Mouse (Mus musculus) layer of hippocampus, postnatal 14 days (tissue): ENCODE results near the gene Stn1. TPM values are rescaled to one million over a fixed set of nuclear protein-coding genes. Genes with fewer than 3 reads are reported as not detected.

Experiments used
- DNase-seq, 2 experiments: peaks; one replicate each; pipeline ENCODE4 v3.0.0; 2021 to 2022; ENCODE audit warnings: low spot score in 2 of 2, mixed read lengths in 1 of 2
- total RNA-seq, 2 experiments: library from RNA; stranded (reverse); gene quantifications; 2 replicates each; pipeline ENCODE4 v1.2.3; 2021

Gene Stn1
- total RNA-seq, 2 experiments from 2014 or later = 18.5 to 21.1 TPM

- no peak for DNase-seq
These were observed 26.6 kb downstream of the Stn1 start for GRCm38 (mm10) chr19:47510473-47511293.

GRCm38 (mm10) chr19:47510135-47510472 is 27.2 kb downstream of the Stn1 start:
- no peak for DNase-seq

- DNase-seq = no peak
These were observed 28.5 kb downstream of the Stn1 start for GRCm38 (mm10) chr19:47508771-47509281.

GRCm38 (mm10) chr19:47508191-47508590 is 29.1 kb downstream of the Stn1 start:
- no peak for DNase-seq

GRCm38 (mm10) chr19:47507128-47508121 is 29.9 kb downstream of the Stn1 start:
- DNase-seq = peak; percentile 73 to 77

- peak in 1 of 2 experiments; percentile 36 for DNase-seq
These were observed 33.7 kb downstream of the Stn1 start for GRCm38 (mm10) chr19:47503625-47504024.

- no peak for DNase-seq
These were observed 34.7 kb downstream of the Stn1 start for GRCm38 (mm10) chr19:47502563-47502962.

GRCm38 (mm10) chr19:47500389-47501011 is 36.8 kb downstream of the Stn1 start:
- no peak for DNase-seq

- DNase-seq = no peak
These were observed 37.5 kb downstream of the Stn1 start for GRCm38 (mm10) chr19:47499841-47500240.

- no peak for DNase-seq
These were observed 38.4 kb downstream of the Stn1 start for GRCm38 (mm10) chr19:47498942-47499341.

- DNase-seq = no peak
These were observed 39.6 kb downstream of the Stn1 start for GRCm38 (mm10) chr19:47497736-47498135.

- DNase-seq = no peak
These were observed 40.0 kb downstream of the Stn1 start for GRCm38 (mm10) chr19:47497313-47497712.

GRCm38 (mm10) chr19:47493017-47493997 is 44.0 kb downstream of the Stn1 start:
- DNase-seq = no peak

- DNase-seq = no peak
These were observed 44.9 kb downstream of the Stn1 start for GRCm38 (mm10) chr19:47492422-47492821.

- DNase-seq = no peak
These were observed 45.5 kb downstream of the Stn1 start for GRCm38 (mm10) chr19:47491853-47492252.

- DNase-seq = no peak
These were observed 48.1 kb downstream of the Stn1 start for GRCm38 (mm10) chr19:47489233-47489632.

- no peak for DNase-seq
These were observed 49.1 kb downstream of the Stn1 start for GRCm38 (mm10) chr19:47488250-47488649.

- no peak for DNase-seq
These were observed 49.7 kb downstream of the Stn1 start for GRCm38 (mm10) chr19:47487572-47487971.

GRCm38 (mm10) chr19:47485997-47486566 is 51.2 kb downstream of the Stn1 start:
- no peak for DNase-seq

- no peak for DNase-seq
These were observed 53.2 kb downstream of the Stn1 start for GRCm38 (mm10) chr19:47484110-47484509.
